Mouse (Mus musculus) adrenal gland, postnatal 14 days (tissue): ENCODE data around the gene Tmem204. TPM values are rescaled to one million over a fixed set of nuclear protein-coding genes. Genes with fewer than 3 reads are reported as not detected.
A peak's percentile ranks its signal among the peaks of the same experiment; 100 is the strongest.
"Not testable (repeated sequence)": the region's sequence is repeated elsewhere in the genome, so short reads cannot be mapped to it uniquely, and the experiment has no call there.

Source experiments
- DNase-seq: peaks from one replicate; pipeline ENCODE4 v3.0.0; 2021; ENCODE audit warnings: mixed read lengths
- long read RNA-seq, 2 experiments: library from polyadenylated mRNA; stranded (forward); transcript quantifications; one replicate each; pipeline ENCODE4 v2.0.0; 2021
- total RNA-seq: library from RNA; stranded (reverse); gene quantifications from 2 replicates; pipeline ENCODE4 v1.2.3, GENCODE M21; 2021

Tmem204 gene
- 30.1 and 30.2 TPM in 2 replicates for total RNA-seq
- long read RNA-seq, experiment 1, transcript Tmem204-201 (3 exons, 1,846 nt) = major isoform, 48 of 51 reads
- long read RNA-seq, experiment 1, partial matches to known transcripts = 0 of 51 reads
- long read RNA-seq, experiment 1, other reads (novel, unspliced or antisense) = 3 of 51 reads
- long read RNA-seq, experiment 2, transcript Tmem204-201 (3 exons, 1,846 nt) = major isoform, 32 of 33 reads
- long read RNA-seq, experiment 2, partial matches to known transcripts = 0 of 33 reads
- long read RNA-seq, experiment 2, other reads (novel, unspliced or antisense) = 1 of 33 reads

- DNase-seq = peak; percentile 58
Measured at GRCm38 (mm10) chr17:25083444-25083931, at the start of gene Tmem204. Gene Tmem204 (minus strand): TSS chr17:25083591.

- no peak for DNase-seq
Measured at GRCm38 (mm10) chr17:25130060-25130459, 46.7 kb upstream of the Tmem204 start.

DNA sequence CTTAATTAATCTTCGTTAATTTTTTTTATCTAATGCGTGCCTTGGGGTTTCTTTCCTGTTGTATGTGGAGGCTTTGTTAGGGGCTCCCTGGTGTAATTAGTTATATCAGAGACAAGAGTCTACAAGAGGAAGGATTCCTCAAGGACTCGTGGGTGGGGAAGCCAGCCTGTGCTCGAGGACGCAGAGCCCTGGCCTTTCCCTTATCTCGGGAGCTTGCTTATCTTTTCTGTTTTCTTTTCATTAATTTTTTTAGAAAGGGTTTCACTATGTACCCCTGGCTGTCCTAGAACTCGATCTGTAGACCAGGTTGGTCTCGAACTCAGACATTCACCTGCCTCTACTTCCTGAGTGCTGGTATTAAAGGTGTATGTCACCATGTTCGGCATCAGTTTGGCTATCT, 44.3 kb upstream of the Tmem204 start:
- no peak for DNase-seq

- DNase-seq = peak; percentile 71
Measured at GRCm38 (mm10) chr17:25127079-25127478, 43.7 kb upstream of the Tmem204 start.

- DNase-seq = not testable (repeated sequence)
Measured at GRCm38 (mm10) chr17:25125442-25126060, 42.2 kb upstream of the Tmem204 start.

DNA sequence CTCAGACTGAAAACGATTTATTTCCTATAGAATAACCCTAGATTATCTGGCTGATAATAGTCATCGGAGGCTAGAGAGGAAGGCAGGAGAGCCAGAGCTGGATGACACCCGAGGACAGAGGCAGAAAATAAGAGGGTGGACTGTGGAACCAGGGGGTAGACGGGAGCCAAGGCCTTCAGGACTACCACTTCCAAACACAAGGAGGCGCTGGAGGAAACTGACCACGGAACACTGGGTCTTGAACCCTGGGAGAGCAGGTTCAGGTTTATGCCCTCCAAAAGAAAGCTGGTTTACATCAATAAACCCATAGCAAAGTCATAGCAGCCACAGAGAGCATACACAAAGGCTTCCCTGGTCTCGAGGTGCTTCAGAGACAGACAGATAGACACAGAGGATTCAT, 40.6 kb upstream of the Tmem204 start:
- DNase-seq = peak; percentile 23

DNA sequence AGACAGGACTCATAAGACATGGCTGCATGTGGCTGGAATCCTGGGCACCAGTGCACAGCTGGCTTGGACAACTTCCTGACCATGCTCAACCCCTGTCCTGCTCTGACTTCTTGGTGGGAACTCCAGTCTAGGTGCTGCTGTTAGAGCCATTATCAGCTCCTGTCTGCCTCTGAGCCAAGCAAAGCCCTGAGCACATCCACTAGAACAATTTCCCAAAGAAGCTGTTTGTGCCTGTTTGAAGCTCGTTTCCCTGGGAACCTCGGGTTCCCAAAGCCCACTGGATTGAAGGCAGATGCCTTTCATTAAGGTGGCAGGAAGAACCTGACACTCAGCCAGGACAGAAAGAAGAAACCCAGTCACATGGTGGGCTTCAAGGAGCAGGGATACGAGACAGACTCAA, 37.0 kb upstream of the Tmem204 start, which contains the start of gene Ptx4:
Ptx4 (plus strand) TSS at position 355 of the 400 bp plus-strand sequence.
- DNase-seq = no peak

DNA sequence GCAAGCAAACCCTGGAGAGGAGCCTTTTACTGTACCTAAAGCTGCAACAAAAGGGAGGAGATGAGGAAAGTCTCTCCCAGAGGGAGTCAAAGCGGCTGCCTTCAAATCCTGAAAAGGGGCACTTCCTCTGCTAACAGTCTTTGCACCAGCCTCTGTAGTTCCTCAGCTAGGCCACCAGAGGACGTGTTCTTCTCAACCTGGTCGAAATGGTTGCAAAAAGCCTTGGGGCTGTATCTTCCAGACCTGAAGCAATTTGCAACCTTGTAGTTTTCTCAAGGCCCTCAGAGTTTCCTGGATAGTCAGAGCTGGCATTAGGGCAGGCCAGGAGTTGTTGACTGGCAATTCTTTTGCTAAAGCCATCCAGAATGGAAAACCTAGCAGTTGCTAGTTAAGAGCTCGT, 33.9 kb upstream of the Tmem204 start:
- peak; percentile 81 for DNase-seq

DNA sequence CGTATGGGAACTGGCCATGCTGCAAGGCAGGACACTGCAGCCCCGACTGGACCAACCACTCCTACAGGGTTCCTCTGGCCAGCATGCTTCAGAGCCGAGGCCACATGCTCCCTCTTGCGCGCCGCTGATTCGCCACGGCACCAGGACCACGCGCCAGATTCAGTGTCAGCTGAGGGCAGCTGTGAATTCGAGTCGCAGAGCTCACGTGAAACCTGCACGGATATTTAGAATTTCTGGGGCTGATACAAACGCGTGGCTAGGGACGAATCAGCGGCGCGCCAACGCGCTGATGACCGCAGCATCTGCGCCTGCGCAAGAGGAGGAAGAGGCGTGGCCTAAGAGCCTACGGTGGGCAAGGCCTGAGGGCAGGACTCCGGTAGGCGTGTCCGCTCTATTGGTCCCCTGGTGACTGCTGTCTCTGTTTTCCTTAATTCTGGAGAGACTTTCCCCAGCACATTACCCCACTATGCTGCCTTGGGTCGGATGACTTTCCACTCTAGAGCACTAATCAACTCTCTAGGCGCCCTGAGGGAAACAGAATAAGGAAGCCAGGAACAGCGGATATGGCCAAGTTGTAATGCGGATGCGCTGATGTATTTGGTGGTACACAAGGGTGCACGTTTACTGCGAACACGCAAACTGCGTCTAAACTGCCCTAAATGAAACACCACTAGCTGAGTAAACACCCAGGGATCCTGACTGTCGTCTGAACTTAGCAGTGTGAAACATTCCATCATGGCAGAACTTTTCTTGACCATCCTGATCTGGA, 32.5 kb upstream of the Tmem204 start, which contains the start of gene Telo2:
Telo2 (minus strand) TSS at position 304 of the 769 bp plus-strand sequence.
- peak; percentile 97 for DNase-seq

- peak; percentile 69 for DNase-seq
Measured at GRCm38 (mm10) chr17:25114908-25115645, 31.7 kb upstream of the Tmem204 start.

GRCm38 (mm10) chr17:25112423-25112810, 29.0 kb upstream of the Tmem204 start:
- no peak for DNase-seq

- DNase-seq = peak; percentile 76
Measured at GRCm38 (mm10) chr17:25111739-25112422, 28.5 kb upstream of the Tmem204 start.

GRCm38 (mm10) chr17:25111220-25111619, 27.8 kb upstream of the Tmem204 start:
- DNase-seq = no peak

- DNase-seq = no peak
Measured at GRCm38 (mm10) chr17:25110590-25110989, 27.2 kb upstream of the Tmem204 start.

- DNase-seq = peak; percentile 72
Measured at GRCm38 (mm10) chr17:25109578-25109977, 26.2 kb upstream of the Tmem204 start.

DNA sequence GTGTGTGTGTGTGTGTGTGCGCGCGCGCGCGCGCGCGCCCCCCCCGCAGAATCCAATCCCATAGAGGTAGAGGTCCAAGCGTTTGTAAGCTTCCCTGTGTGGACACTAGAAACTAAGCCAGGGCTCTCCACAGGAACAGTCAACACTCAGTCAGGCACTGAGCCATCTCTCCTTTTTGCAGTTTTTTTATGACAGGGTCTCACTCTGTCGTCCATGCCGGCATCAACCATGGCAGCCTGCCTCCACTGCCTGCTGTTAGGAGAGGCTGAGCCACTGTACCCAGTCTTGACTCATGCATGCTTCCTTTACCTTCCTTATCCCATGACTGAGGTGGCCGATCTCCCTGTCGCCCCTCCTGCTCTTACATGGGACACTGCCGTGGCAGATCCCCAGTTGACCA, 24.4 kb upstream of the Tmem204 start:
- DNase-seq = no peak

GRCm38 (mm10) chr17:25101338-25101737, 17.9 kb upstream of the Tmem204 start:
- no peak for DNase-seq

DNA sequence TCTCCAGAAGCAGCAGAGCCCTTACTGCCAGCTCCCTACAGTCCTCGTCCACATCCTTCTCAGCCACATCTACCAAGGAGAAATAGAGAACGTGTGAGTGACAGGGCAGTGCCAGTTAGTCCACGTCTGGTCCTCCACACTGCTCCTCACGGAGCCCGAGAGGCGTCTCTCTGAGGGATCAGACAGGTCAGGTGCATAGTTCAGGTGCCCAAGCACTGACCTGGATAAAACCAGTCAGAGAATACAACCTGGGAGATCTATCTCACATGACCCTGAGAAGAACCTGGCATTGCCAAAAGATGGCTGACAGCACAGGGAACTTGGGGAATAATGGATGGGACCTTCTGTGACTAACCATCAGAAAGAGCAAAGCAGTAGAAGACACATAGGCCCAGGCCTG, 16.7 kb upstream of the Tmem204 start:
- no peak for DNase-seq

GRCm38 (mm10) chr17:25096221-25096620, 12.8 kb upstream of the Tmem204 start:
- no peak for DNase-seq

GRCm38 (mm10) chr17:25090450-25090849, 7.1 kb upstream of the Tmem204 start:
- no peak for DNase-seq

GRCm38 (mm10) chr17:25089158-25089557, 5.8 kb upstream of the Tmem204 start:
- DNase-seq = no peak
